Mouse (Mus musculus): ENCODE results near the gene Rapgef4. TPM values are rescaled to one million over a fixed set of nuclear protein-coding genes. Genes with fewer than 3 reads are reported as not detected.

Rapgef4 gene
- polyA plus RNA-seq, 1 experiment, result 20.4 TPM

GRCm38 (mm10) chr2:72029586-72030144 lies 48.6 kb downstream of the Rapgef4 start:
- no peak for DNase-seq (ENCODE audit: low read depth)
- no peak for TF ChIP-seq POLR2A (IDR thresholded peaks at IDR 0.05; ENCODE audit: borderline replicate concordance, extremely low read depth, insufficient read depth, insufficient read length, poor library complexity, severe bottlenecking)
- TF ChIP-seq CTCF (IDR thresholded peaks at IDR 0.05; ENCODE audit: borderline replicate concordance, extremely low read depth, insufficient read depth, insufficient read length), result no peak

- DNase-seq (ENCODE audit: low read depth), result no peak
- TF ChIP-seq CTCF (IDR thresholded peaks at IDR 0.05; ENCODE audit: borderline replicate concordance, extremely low read depth, insufficient read depth, insufficient read length), result no peak
- TF ChIP-seq POLR2A (IDR thresholded peaks at IDR 0.05; ENCODE audit: borderline replicate concordance, extremely low read depth, insufficient read depth, insufficient read length, poor library complexity, severe bottlenecking), result no peak
These were observed 50.7 kb downstream of the Rapgef4 start for GRCm38 (mm10) chr2:72031717-72032116.

- TF ChIP-seq CTCF (IDR thresholded peaks at IDR 0.05; ENCODE audit: borderline replicate concordance, extremely low read depth, insufficient read depth, insufficient read length) (peak; percentile 50; the same call in 1 of the 2 replicates), POLR2A (IDR thresholded peaks at IDR 0.05; ENCODE audit: borderline replicate concordance, extremely low read depth, insufficient read depth, insufficient read length, poor library complexity, severe bottlenecking) (no peak)
- no peak for DNase-seq (ENCODE audit: low read depth)
These were observed 54.6 kb downstream of the Rapgef4 start for GRCm38 (mm10) chr2:72035616-72036015.

- TF ChIP-seq POLR2A (IDR thresholded peaks at IDR 0.05; ENCODE audit: borderline replicate concordance, extremely low read depth, insufficient read depth, insufficient read length, poor library complexity, severe bottlenecking), result no peak
- TF ChIP-seq CTCF (IDR thresholded peaks at IDR 0.05; ENCODE audit: borderline replicate concordance, extremely low read depth, insufficient read depth, insufficient read length), result no peak
- DNase-seq (ENCODE audit: low read depth), result no peak
These were observed 56.3 kb downstream of the Rapgef4 start for GRCm38 (mm10) chr2:72037357-72037756.

- TF ChIP-seq CTCF (IDR thresholded peaks at IDR 0.05; ENCODE audit: borderline replicate concordance, extremely low read depth, insufficient read depth, insufficient read length), result peak; percentile 88; the same call in 1 of the 2 replicates
- no peak for TF ChIP-seq POLR2A (IDR thresholded peaks at IDR 0.05; ENCODE audit: borderline replicate concordance, extremely low read depth, insufficient read depth, insufficient read length, poor library complexity, severe bottlenecking)
- peak; percentile 90 for DNase-seq (ENCODE audit: low read depth)
These were observed 57.2 kb downstream of the Rapgef4 start for GRCm38 (mm10) chr2:72038235-72038634.

GRCm38 (mm10) chr2:72038651-72039251 lies 57.7 kb downstream of the Rapgef4 start:
- DNase-seq (ENCODE audit: low read depth), result peak; percentile 73
- TF ChIP-seq CTCF (IDR thresholded peaks at IDR 0.05; ENCODE audit: borderline replicate concordance, extremely low read depth, insufficient read depth, insufficient read length) (no peak), POLR2A (IDR thresholded peaks at IDR 0.05; ENCODE audit: borderline replicate concordance, extremely low read depth, insufficient read depth, insufficient read length, poor library complexity, severe bottlenecking) (no peak)

- DNase-seq (ENCODE audit: low read depth), result peak; percentile 47
- no peak for TF ChIP-seq CTCF (IDR thresholded peaks at IDR 0.05; ENCODE audit: borderline replicate concordance, extremely low read depth, insufficient read depth, insufficient read length)
These were observed 58.5 kb downstream of the Rapgef4 start for GRCm38 (mm10) chr2:72039522-72040045.

- TF ChIP-seq POLR2A (IDR thresholded peaks at IDR 0.05; ENCODE audit: borderline replicate concordance, extremely low read depth, insufficient read depth, insufficient read length, poor library complexity, severe bottlenecking) (no peak), CTCF (IDR thresholded peaks at IDR 0.05; ENCODE audit: borderline replicate concordance, extremely low read depth, insufficient read depth, insufficient read length) (no peak)
- no peak for DNase-seq (ENCODE audit: low read depth)
These were observed 60.0 kb downstream of the Rapgef4 start for GRCm38 (mm10) chr2:72041087-72041486.

- TF ChIP-seq CTCF (IDR thresholded peaks at IDR 0.05; ENCODE audit: borderline replicate concordance, extremely low read depth, insufficient read depth, insufficient read length), result peak; percentile 37; the same call in 1 of the 2 replicates
- no peak for TF ChIP-seq POLR2A (IDR thresholded peaks at IDR 0.05; ENCODE audit: borderline replicate concordance, extremely low read depth, insufficient read depth, insufficient read length, poor library complexity, severe bottlenecking)
- no peak for DNase-seq (ENCODE audit: low read depth)
These were observed 61.1 kb downstream of the Rapgef4 start for GRCm38 (mm10) chr2:72042093-72042492.

GRCm38 (mm10) chr2:72044191-72044590 lies 63.2 kb downstream of the Rapgef4 start:
- peak; percentile 61 for DNase-seq (ENCODE audit: low read depth)
- TF ChIP-seq CTCF (IDR thresholded peaks at IDR 0.05; ENCODE audit: borderline replicate concordance, extremely low read depth, insufficient read depth, insufficient read length) (peak; percentile 55; the same call in 1 of the 2 replicates), POLR2A (IDR thresholded peaks at IDR 0.05; ENCODE audit: borderline replicate concordance, extremely low read depth, insufficient read depth, insufficient read length, poor library complexity, severe bottlenecking) (no peak)

- no peak for TF ChIP-seq CTCF (IDR thresholded peaks at IDR 0.05; ENCODE audit: borderline replicate concordance, extremely low read depth, insufficient read depth, insufficient read length)
- no peak for TF ChIP-seq POLR2A (IDR thresholded peaks at IDR 0.05; ENCODE audit: borderline replicate concordance, extremely low read depth, insufficient read depth, insufficient read length, poor library complexity, severe bottlenecking)
- peak; percentile 47 for DNase-seq (ENCODE audit: low read depth)
These were observed 64.0 kb downstream of the Rapgef4 start for GRCm38 (mm10) chr2:72045024-72045423.

GRCm38 (mm10) chr2:72045659-72046058 lies 64.6 kb downstream of the Rapgef4 start:
- TF ChIP-seq CTCF (IDR thresholded peaks at IDR 0.05; ENCODE audit: borderline replicate concordance, extremely low read depth, insufficient read depth, insufficient read length) (no peak), POLR2A (IDR thresholded peaks at IDR 0.05; ENCODE audit: borderline replicate concordance, extremely low read depth, insufficient read depth, insufficient read length, poor library complexity, severe bottlenecking) (no peak)
- DNase-seq (ENCODE audit: low read depth), result peak; percentile 52

All from brain, embryonic 14.5 days (tissue).